7 mouse cellular contexts compared by ENCODE assay signal in the genomic region with DNA sequence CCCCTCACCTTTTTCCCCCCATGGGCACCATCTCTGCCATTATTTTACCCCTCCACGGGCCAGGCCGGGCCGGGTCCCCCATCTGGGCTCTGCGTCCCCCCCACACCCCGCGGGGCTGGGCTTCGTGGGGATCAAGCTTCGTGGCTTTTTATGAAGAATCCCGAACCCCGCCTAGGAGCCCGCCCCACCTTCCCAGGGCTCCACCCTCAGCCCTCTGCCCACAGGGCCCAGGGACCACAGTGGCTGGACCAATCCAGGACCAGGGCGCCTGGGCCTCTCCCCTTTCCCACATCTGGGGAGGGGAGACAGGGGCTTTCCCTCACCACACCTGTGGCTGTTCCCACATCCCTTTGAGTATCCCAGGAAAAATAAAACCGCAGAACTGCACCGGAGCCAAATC. TPM values are rescaled to one million over a fixed set of nuclear protein-coding genes. Genes with fewer than 3 reads are reported as not detected.
DNase-seq lines count a peak whose midpoint lies in the region; ATAC-seq and TF ChIP-seq lines count a peak whose summit lies in the region.

No protein-coding gene starts in this region.

- H3K9ac ChIP-seq in lung, embryonic 15.5 days: peak overlapping the region; percentile 44

- peaks cover 8% of the 10 kb centered on the region for H3K4me1 ChIP-seq in lung, embryonic 15.5 days
- H3K4me1 ChIP-seq in forebrain, embryonic 10.5 days: peaks cover 40% of the 10 kb centered on the region
- H3K4me1 ChIP-seq in olfactory bulb, adult 2 months (ENCODE audit: control insufficient read depth, insufficient read depth, low read length): peaks cover 51% of the 10 kb centered on the region

- no peak for DNase-seq in lung, adult 18-20 months
- DNase-seq in forebrain, embryonic 10.5 days (ENCODE audit: extremely low spot score, low spot score): peak; percentile 38
- DNase-seq in kidney, postnatal 10 days: peak; percentile 16
- no peak for DNase-seq in right cerebral cortex, postnatal 25 days

- 2% methylated on average over 14 of the region's 14 CpGs for WGBS in lung, embryonic 15.5 days
- 2% methylated on average over 14 of the region's 14 CpGs for WGBS in forebrain, embryonic 10.5 days
- 8% methylated on average over 14 of the region's 14 CpGs for WGBS in olfactory bulb, adult 2 months

- no peak for ATAC-seq in lung, embryonic 15.5 days (ENCODE audit: borderline replicate concordance, extremely low read depth, low FRiP score, low TSS enrichment)
- no peak for ATAC-seq in cerebellum, adult (ENCODE audit: insufficient number of reproducible peaks, low FRiP score, low TSS enrichment)

- peak overlapping the region; percentile 99 for H3K4me2 ChIP-seq in lung, embryonic 15.5 days

- H3K4me3 ChIP-seq in lung, embryonic 15.5 days: peak overlapping the region; percentile 54
- H3K4me3 ChIP-seq in forebrain, embryonic 10.5 days: peak overlapping the region; percentile 69
- H3K4me3 ChIP-seq in olfactory bulb, adult 2 months (ENCODE audit: insufficient read depth, low read depth, low read length): peak overlapping the region; percentile 41

- H3K27me3 ChIP-seq in lung, embryonic 15.5 days: peaks cover 50% of the 10 kb centered on the region
- peaks cover 40% of the 10 kb centered on the region for H3K27me3 ChIP-seq in forebrain, embryonic 10.5 days (ENCODE audit: poor library complexity, severe bottlenecking)

- no peak for TF ChIP-seq POLR2A in olfactory bulb, adult 2 months (IDR thresholded peaks at IDR 0.05; ENCODE audit: insufficient read depth, low read depth, low read length)

- H3K27ac ChIP-seq in lung, embryonic 15.5 days: no peak overlapping the region
- peak overlapping the region; percentile 83 for H3K27ac ChIP-seq in forebrain, embryonic 10.5 days
- H3K27ac ChIP-seq in olfactory bulb, adult 2 months (ENCODE audit: insufficient read depth, low read depth, low read length): peak overlapping the region; percentile 53; the same call in 1 of the 2 replicates

- no peaks in the 10 kb centered on the region for H3K36me3 ChIP-seq in lung, embryonic 15.5 days
- H3K36me3 ChIP-seq in forebrain, embryonic 10.5 days (replicated peaks): no peaks in the 10 kb centered on the region

- no peak for TF ChIP-seq CTCF in olfactory bulb, adult 2 months (IDR thresholded peaks at IDR 0.05; ENCODE audit: insufficient read depth, low read depth, low read length)

- no peaks in the 10 kb centered on the region for H3K9me3 ChIP-seq in lung, embryonic 15.5 days
- no peaks in the 10 kb centered on the region for H3K9me3 ChIP-seq in forebrain, embryonic 10.5 days

RNA-seq across cellular contexts. Expression of gene Smim12, which starts 7.0 kb away (rescaled TPM):
- polyA plus RNA-seq in lung, embryonic 15.5 days (2015; fragmentation: Nextera tagmentation; extraction: Ambion mirVana): 57.2 and 63.1 TPM in 2 replicates
- 78.0 and 79.1 TPM in 2 replicates for polyA plus RNA-seq in forebrain, embryonic 10.5 days (2016; fragmentation: Nextera tagmentation; extraction: Ambion mirVana)
- not detected in 2 replicates for polyA plus RNA-seq in olfactory bulb, adult 2 months (2012; ENCODE audit: insufficient read depth, insufficient read length, low replicate concordance, missing spikeins)

Comparison
In these comparisons a context has a peak if more than half of its experiments do, and no peak if none do; other contexts are left out.
1. DNase-seq: peak in forebrain, embryonic 10.5 days (single experiment) and kidney, postnatal 10 days (single experiment); none in lung, adult 18-20 months (0 of 2) and right cerebral cortex, postnatal 25 days (single experiment).
2. RNA of gene Smim12, which starts 7.0 kb away (polyA plus RNA-seq): 78.0 to 79.1 TPM in forebrain, embryonic 10.5 days and 57.2 to 63.1 TPM in lung, embryonic 15.5 days; not detected in olfactory bulb, adult 2 months; every median in the first group is over 10 times any median in the second.
3. Peak in every context shown above with its lines, with median percentiles within 50 percentile points of each other: H3K4me3 ChIP-seq.